Mouse (Mus musculus) urinary bladder, postnatal 36 days (tissue): ENCODE measurements around the gene Mrpl33.
A peak's percentile ranks its signal among the peaks of the same experiment; 100 is the strongest.
"Not testable (repeated sequence)": the region's sequence is repeated elsewhere in the genome, so short reads cannot be mapped to it uniquely, and the experiment has no call there.

Source experiments
- DNase-seq, 2 experiments: peaks; one replicate each; pipeline ENCODE4 v3.0.0; 2022; ENCODE audit warnings: low spot score in 2 of 2, mixed read lengths in 1 of 2

The Mrpl33 gene

GRCm38 (mm10) chr5:31596481-31597429 lies at the start of gene Mrpl33:
Gene Mrpl33 (plus strand): TSS chr5:31596935.
- peak; percentile 63 to 66 for DNase-seq

GRCm38 (mm10) chr5:31559401-31559800 lies 37.3 kb upstream of the Mrpl33 start:
- DNase-seq, result no peak

GRCm38 (mm10) chr5:31560352-31560751 lies 36.4 kb upstream of the Mrpl33 start:
- DNase-seq, result no peak

GRCm38 (mm10) chr5:31562036-31562666 lies 34.6 kb upstream of the Mrpl33 start:
- DNase-seq, result no peak

GRCm38 (mm10) chr5:31563496-31563895 lies 33.2 kb upstream of the Mrpl33 start:
- DNase-seq, result peak; percentile 48 to 75

- DNase-seq, result no peak
Measured at GRCm38 (mm10) chr5:31563905-31564304, 32.8 kb upstream of the Mrpl33 start.

GRCm38 (mm10) chr5:31564976-31565375 lies 31.8 kb upstream of the Mrpl33 start:
- DNase-seq, result peak; percentile 30 to 44

- DNase-seq, result no peak
Measured at GRCm38 (mm10) chr5:31566026-31566425, 30.7 kb upstream of the Mrpl33 start.

GRCm38 (mm10) chr5:31566457-31566856 lies 30.3 kb upstream of the Mrpl33 start:
- DNase-seq, result no peak

GRCm38 (mm10) chr5:31567951-31568657 lies 28.6 kb upstream of the Mrpl33 start:
- DNase-seq, result no peak

GRCm38 (mm10) chr5:31571023-31571608 lies 25.6 kb upstream of the Mrpl33 start:
- DNase-seq, result peak in 1 of 2 experiments; percentile 33

GRCm38 (mm10) chr5:31573722-31574121 lies 23.0 kb upstream of the Mrpl33 start:
- no peak for DNase-seq

- peak in 1 of 2 experiments; percentile 48 for DNase-seq
Measured at GRCm38 (mm10) chr5:31576539-31576975, 20.2 kb upstream of the Mrpl33 start.

- no peak for DNase-seq
Measured at GRCm38 (mm10) chr5:31581263-31581662, 15.5 kb upstream of the Mrpl33 start.

- no peak for DNase-seq
Measured at GRCm38 (mm10) chr5:31581932-31582331, 14.8 kb upstream of the Mrpl33 start.

- DNase-seq, result no peak
Measured at GRCm38 (mm10) chr5:31583261-31583660, 13.5 kb upstream of the Mrpl33 start.

- DNase-seq, result no peak
Measured at GRCm38 (mm10) chr5:31585526-31585925, 11.2 kb upstream of the Mrpl33 start.

- DNase-seq, result no peak
Measured at GRCm38 (mm10) chr5:31588016-31588415, 8.7 kb upstream of the Mrpl33 start.

- not testable (repeated sequence) for DNase-seq
Measured at GRCm38 (mm10) chr5:31588672-31589071, 8.1 kb upstream of the Mrpl33 start.

- no peak for DNase-seq
Measured at GRCm38 (mm10) chr5:31589711-31590319, 6.9 kb upstream of the Mrpl33 start.

GRCm38 (mm10) chr5:31591122-31591521 lies 5.6 kb upstream of the Mrpl33 start:
- DNase-seq, result no peak
